Mouse (Mus musculus) c-Kit-positive CD71-positive TER-119-positive erythroid progenitor cells, embryonic 14.5 days (primary cell): ENCODE data around the gene Fbxo47.

Experiments
- DNase-seq: peaks from one replicate; pipeline ENCODE4 v3.0.0-alpha.2; 2013; ENCODE audit warnings: low spot score

The Fbxo47 gene

DNA sequence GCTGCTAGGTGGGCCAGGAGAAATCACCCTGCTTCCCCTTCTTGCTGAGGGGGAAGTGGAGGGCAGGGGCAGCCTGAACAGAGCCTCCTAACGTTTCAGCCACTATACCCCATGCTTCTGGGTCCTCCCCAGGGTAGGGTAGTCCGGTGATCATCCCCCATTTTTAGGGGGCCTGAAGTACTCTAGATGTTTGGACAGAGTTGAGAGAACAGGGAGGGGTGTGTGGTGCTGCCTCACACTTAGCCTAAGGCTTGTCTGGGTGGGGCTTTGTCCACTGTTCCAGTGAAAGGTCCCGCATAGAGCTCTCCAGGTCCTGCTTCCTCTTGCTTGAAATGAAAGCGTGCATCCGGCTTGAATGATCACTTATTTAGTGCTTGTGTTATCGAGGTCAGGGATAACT is 53.5 kb downstream of the Fbxo47 start:
- DNase-seq = no peak

DNA sequence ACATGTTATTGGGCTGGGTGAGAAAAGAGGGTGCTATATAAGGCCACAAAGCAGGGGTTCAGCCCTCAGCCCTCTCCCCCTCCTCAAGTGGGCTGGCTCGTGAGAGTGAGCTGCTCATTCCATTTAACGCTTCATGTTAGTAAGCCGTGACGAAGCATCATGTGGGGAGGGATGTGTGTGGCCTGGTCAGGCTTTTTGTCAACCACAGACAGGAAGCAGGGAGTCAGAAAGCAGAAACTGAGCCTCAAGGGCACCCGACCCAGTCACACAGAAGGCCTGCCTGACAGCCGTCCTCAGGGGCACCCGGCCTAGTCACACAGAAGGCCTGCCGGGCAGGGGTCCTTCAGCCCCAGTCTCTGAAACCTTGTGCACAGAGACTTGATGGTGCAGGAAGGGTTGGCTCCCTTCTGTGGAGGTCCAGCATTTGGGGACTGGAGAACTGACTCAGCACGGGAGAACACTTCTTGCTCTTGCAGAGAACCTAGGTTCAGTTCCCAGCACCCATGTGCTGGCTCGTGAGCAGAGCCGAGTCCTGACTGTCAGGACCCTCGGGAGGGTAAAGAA is 54.0 kb downstream of the Fbxo47 start:
- no peak for DNase-seq

DNA sequence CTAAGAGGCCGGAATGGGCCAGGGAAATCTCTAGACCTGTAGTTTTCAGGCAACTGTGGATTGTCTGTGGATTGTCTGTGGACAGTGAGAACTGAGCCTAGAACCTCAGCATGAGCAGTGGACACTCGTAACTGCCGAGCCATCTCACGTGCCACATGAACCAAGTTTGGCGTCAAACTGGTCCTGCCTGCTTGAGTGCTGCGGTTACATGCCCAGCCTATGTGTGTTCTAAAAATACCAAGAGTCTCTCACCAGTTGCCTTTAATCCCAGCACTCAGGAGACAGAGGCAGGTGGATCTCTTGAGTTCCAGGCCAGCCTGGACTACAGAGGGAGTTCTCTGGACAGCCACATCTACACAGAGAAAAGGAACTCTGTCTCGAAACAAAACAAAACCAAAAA is 54.6 kb downstream of the Fbxo47 start:
- no peak for DNase-seq

DNA sequence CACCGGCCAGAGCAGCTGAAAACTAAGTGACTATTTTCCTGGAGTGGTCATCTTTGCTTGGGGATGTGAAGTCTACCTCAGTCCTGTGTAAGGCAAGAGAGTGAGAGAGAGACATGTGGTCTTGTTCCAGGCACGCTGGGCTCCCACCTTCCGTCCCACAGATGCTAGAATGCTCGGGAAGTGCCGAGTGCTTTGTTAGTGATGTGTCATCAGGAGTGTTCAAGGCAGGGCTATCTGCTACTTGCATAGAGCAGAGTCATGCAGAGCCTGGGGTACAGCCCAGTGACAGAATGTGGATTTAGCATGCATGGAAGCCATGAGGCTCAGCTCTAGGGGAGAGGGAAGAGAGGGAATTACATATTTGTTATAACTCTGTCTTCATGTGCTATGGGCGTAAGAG is 56.3 kb downstream of the Fbxo47 start:
- no peak for DNase-seq

DNA sequence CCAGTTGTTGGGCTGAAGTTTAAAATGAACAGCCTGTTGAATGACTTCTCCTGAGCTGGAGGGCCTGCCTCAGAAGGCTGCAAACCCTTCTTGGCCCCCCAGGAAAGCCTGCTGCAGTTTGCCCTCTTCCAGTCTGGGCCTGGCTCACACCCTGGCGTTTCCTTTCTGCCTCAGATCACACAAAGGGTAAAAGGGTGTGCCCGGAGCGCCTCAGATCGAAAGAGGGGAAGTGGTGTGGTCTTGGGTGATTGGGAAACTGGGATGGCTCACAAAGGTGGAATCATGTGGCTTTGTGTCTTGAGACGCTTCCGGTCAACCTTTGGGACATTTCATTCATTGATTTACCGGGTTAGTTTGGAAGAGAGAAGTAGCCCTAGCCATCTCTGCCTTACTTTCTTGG is 57.5 kb downstream of the Fbxo47 start:
- DNase-seq = no peak

DNA sequence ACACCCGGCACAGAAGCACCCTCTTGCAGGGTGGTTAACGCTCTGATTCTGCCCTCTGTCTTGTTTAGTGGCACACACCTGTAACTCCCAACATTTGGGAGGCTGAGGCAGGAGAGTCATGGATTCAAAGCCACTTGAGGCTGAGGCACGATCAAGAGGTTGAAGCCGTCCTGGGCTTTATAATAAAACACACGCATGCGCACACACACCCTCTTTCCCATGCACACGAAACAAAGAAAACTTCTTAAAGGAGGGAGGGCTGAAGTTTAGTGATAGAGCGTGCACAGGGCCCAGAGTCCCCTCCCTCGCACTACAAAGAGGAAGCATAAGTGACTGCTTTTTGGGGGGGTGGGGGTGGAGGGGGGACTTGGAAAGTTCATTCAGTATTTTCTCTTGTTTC is 58.0 kb downstream of the Fbxo47 start:
- no peak for DNase-seq

DNA sequence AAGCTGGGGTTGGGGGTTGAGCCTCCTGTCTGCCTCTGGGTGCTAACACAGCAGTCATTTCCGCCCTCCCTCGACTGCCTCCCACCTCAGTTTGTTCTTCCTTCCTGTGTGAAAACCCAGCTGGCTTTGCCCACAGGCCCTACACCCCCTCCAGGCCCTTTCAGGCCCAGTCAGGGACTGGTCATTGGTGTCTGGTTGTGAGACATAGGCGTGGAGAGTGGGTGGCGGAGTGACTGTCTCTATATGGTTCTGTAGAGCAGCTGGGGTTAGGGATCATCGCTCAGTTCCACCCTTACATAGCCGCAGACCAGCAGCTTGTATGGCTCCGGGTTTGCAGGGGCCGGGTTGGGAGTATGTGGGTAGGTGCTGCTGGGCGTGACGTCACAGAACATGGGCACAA is 58.7 kb downstream of the Fbxo47 start:
- DNase-seq = no peak

DNA sequence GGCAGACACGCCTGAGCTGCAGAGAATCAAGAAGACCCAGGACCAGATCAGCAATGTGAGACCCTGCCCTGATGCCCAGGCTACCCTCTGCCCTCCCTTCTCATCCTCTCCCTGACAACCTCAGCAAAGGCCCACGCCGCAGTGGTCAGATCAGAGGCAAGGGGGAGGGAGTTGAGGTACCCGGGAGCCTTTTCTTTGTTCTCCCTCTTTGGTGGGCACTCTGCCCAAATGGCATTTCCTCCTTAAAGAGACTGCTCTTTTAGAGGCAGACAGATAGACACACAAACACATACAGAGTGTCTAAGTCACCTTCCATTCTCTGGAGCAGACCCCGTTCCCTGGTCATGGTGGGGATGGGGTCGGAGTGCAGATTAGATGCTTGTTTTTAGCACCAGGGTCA is 59.1 kb downstream of the Fbxo47 start:
- DNase-seq = no peak

DNA sequence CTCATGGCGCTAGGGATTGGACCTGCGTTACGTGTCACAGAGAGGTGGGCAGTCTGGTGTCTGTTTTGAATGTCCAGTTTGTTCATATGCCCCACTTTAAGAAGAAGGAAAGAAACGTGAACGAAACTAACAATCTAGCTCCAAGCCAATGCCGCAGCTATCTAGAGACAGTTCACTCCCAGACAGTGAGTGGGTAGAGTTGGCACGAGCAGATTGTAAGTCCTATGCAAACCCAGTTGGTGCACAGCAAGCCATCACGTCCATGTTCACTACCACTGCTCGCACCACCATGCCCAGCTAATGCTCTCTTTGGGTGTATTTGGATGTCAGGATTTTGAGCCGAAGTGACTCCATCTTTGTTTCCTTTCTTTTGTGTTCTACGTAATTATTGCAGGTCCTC is 59.8 kb downstream of the Fbxo47 start:
- no peak for DNase-seq

DNA sequence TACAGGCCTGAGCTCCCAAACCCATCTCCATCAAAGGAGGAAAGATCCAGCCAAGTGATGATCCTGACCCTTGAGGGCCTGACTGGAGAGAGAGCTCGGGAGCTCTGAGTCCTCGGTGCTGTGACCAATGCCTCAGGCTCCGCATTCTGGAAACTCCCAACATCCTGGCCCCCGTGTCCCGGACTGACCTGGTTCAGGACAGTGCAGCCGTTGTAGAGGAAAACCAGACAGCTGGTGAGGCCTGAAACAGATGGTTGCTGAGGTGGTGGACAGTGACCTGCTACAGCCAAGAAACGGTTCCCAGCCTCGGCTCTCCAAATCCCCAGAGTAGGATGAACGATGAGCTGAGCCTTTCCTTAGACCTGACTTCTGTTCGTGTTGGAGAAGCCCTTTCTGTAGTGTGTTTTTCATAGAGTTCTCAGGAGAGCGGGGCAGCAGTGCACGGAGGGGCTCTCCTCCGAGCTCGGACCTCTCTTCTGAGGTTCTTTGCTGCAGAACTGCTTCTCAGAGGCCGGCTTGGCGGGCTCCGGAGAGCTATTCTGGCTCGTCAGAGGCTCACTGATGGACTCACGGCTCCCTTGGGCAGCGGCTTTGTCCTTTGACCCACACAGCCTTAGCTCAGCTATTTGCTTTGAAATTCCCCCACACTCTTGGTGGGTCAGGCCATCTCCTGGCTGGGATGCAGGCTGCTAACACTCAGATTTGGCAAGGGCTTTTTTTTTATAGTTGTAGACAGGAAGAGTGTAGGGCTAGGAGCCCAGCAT is 60.9 kb downstream of the Fbxo47 start:
- DNase-seq = no peak

DNA sequence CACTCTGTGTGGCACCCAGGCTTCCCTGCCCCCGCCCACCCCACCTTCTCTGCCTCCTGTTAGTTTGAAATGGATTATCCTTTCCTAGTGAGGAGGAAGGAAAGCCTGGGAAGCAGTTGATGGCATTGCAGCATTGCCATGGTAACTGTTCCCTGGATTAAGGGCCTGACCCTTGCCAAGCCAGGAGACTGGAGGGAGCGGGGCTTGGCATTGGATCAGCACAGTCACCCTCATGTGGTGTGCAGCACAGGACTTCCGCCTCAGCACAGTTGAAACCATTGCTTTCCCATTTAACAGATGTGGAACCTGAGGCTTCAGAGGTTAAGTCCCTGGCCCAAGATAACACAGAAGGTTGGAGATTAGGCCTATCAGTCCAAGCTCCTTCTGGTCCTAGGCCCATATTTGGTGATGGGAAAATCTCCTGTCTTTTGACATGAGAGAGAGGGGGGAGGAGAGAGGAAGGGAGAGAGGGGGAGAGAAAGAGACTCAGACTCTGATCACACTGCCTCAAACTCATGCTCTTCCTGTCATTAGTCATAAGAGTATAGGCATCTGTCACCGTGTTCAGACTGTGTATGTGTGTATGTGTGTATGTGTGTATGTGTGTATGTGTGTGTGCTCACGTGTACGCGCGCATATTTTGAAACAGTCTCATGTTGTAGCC is 62.4 kb downstream of the Fbxo47 start:
- DNase-seq = no peak

DNA sequence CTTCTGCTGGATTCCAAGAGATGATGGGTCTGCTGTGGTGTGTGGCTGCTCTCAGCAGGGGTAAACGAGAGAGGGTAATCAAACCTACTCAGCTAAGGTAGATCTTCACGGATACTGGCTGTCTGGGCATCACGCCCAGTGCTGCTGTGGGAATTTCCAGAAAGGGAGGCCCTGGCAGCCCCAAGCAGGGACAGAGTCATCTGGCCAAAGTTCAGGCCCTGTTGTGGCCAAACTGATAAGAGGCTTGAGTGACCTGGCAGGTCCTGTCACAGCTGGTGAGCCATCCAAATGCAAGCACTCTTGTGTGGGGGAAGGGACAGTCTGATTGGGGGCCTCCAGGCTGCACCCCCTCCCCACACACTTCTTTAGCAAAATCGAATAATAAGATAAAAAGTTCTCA is 63.1 kb downstream of the Fbxo47 start:
- no peak for DNase-seq

DNA sequence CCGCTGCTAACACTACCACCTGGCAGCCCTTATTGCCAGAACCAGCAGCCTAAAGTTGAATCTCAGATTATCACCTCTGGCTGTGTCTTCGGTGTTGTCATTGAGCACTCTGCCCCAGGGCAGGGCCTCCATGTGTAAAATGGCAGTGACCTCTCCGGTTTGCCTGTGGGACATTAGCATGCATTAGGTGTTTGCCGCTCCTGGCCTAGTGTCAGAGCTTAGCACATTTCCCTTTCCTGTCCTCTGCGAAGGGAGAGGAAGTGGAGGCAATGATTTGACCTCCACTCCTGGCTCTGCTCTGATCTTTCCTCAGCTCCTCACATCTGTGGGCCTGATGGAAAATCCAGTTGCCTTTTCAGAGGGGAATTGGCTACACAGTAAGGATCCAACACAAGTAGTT is 64.0 kb downstream of the Fbxo47 start:
- no peak for DNase-seq

DNA sequence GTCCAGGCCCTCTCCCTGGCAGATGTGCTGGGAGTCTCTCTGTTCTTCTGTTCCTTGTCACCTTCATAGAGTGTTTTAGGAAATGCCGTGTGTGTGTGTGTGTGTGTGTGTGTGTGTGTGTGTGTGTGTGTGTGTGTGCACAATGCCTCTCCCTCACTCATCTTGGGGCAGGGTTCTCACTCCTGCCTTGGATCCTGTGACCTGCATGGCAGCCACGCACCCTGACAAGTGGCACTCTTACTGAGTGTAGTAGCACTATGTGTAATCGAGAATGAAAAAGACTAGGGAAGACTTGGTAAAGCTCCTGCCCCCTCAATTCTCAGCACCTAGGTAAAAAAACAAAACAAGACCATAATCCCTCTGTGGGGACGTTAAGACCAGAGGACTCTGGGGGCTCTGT is 64.9 kb downstream of the Fbxo47 start:
- no peak for DNase-seq

DNA sequence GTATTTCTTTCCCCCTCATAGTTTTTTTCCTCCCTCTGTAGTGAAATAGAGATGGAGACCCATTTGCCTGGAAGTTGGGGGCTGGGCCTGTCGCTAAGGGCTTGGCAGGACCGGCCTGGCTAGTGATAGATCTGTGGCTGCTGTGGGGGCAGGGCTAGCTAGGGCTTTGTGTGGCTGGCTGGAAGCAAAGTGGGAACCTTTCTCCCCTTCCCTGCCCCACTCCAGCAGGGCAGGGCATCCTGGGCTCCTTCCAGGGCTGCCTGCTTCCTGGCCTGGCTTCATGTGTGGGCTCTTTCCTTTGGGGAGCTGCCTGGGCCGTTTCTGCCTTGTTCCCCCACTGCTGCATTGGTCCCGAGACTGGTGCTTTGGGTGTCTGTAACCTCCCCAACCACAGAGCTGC is 65.4 kb downstream of the Fbxo47 start:
- no peak for DNase-seq

DNA sequence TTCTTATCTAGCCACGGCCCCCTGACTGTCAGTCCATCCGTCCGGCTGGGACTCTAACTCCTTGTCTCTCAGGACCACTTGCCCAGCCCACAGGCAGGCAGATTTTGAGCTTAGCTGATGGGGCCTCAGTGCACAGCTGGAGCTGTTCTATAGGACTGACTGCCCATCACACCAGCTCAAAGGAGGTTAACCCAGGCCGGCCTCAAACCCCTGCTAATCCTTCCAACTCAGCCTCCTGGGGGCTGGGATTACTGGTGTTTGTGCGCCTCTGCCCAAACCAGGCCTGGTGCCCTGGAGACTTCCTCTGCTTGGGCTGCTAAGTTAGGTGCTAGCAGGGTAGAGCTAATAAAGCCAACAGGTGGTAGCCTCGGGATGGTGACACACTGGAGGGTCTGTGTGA is 66.0 kb downstream of the Fbxo47 start:
- no peak for DNase-seq

DNA sequence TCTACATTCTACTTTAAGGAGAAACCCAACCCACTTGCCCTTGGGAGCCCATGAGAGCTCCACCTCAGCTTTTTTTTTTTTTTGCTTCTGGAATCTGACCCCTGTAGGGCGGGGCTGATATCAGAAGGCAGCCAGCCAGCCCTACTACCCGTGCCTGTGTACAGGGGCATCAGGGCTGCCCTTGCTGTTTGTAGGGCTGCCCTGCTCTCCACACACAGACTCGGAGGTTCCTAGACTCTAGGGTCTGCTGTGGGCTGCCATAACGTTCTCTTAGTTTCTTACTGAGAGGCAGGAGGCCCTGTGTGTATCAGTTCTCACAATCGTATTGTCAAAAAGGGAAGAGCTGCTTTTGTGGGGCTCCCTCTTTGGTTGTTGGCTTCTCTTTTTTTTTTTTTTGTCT is 66.6 kb downstream of the Fbxo47 start:
- DNase-seq = no peak

DNA sequence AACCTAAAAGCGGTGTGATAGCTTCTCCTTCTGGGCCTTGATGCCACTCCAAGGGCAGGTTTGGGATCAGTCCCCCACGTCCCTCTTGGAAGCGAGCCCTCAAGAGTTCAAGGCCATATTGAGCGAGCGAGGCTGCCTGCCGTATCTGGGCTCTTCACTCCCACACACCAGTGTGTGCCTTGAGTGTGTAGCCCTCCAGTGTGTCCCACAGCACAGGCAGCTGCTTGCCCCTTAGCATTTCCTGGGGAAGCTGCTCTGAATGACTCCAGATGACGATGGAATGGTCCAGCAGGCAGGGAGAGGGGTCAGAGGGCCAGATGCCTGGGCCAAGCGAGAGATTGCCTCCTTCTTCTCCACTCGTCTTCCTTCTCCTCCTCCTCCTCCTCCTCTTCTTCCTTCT is 67.0 kb downstream of the Fbxo47 start:
- no peak for DNase-seq

DNA sequence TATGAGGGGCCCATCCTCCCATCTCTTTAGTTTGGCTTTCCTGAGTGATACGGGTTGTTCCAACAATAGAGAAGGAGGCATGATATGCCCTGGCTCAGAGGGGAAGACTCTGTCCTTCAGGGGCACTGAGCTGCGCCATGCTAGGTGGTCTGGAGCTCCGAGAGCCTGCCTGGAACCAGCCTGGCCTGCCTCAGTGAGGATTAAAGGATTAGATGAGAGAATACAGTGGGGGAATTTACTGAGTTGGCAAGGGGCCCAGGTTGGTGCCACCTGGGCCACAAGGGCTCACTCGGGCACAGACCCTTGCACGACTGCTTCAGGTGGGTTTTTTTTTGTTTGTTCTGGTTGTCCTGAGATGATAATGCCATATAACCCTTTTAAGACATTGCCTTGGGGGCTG is 67.8 kb downstream of the Fbxo47 start:
- DNase-seq = no peak

DNA sequence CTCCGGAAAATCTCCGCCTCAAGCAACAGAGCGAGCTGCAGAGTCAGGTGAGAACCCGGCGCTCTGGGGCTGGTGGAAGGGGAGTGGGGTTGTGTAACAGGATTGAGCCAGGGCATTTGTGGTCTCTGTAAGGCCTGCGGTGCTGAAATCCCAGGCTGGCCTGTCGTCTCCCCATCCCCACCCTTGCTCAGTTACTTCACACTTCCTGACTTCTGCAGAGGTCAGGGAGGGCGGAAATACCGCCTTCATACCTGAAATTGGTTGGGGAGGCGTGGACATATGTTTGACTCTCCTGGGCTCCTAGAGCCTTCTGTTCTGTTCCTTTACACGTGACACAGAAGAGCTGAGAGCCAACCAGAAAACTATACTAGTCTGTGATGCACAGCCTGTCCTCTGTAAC is 68.2 kb downstream of the Fbxo47 start:
- no peak for DNase-seq

DNA sequence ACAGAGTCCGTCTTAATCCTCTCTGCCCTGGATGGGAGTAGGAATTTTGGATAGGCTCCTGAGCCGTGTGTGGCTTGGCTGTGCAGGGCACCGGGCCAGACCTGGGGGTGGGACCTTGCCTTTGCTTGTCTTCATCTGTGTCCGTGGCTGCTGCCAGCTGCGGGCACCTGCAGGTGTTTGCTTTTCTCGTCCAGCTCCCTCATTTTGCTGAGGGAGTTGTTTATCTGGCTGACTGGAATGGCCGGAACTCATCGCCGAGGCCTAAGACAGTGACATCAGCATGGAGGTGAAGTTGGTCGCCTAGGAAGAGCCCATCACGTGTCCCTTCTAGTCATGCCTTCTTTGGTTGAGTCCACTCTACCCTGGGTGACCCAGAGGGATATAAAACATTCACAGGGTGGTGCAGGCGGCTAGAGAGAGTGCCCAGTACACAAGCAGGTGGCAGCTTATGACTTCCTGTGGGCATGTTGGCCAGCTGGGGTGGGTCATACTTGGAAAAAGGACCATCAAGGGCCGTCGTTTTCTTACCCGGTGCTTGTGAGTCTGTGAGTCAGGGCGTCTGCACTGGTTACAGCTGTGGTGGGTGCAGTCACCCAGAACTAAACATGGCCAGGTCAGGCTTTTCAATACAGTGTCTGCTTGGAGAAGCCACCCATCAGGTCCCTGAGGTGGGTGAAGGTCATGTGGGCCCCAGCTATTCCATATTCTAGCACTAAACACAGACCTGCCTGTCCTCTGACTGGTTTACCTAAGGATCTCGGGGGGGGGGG is 70.0 kb downstream of the Fbxo47 start:
- DNase-seq = no peak

DNA sequence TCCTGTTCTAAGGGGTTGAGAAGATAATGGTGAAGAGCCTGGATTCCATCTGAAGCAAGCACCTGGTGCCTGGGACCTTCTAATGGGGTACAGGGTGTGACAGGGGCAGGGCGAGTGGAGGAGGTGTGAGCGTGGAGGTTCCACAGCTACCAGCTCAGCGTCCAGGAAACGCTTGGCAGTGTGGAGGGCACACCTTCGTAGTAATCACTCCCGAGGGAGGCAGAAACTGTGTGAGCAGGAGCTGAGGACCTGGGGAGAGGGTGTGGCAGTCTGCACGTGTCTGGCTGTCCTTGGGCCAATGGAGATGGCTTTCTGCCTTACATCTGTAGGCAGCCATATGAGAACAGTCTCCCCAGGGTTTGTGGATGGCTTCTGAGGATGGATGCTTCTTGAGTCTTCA is 70.9 kb downstream of the Fbxo47 start:
- no peak for DNase-seq

DNA sequence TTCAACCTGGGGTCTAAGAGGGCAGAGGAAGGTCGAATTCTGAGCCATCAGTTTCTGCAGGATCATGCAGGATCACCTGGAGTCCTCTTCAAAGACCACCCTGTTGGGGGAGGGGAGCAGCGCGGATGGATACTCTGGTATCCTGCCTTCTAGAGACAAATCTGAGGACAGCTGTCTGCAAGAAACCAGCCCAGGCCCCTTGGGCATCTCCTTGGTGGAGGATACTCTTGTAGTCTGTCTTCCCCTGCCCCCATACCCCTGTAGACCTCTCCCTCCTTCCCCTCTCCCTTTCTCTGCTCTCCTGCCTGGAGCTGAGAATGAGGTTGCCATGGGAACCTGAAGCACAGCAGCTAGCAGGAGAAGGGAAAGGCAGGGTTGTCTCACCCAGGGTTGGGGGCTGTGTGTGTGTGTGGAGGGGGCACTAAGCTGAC is 71.4 kb downstream of the Fbxo47 start:
- DNase-seq = no peak
